Mouse (Mus musculus): Measurements from ENCODE around the gene Clec1b.

- TF ChIP-seq CTCF (IDR thresholded peaks at IDR 0.05; ENCODE audit: borderline replicate concordance, insufficient read depth, low read depth, low read length), result no peak
- no peak for TF ChIP-seq POLR2A (IDR thresholded peaks at IDR 0.05; ENCODE audit: borderline replicate concordance, insufficient read depth, low read length)
Observed at GRCm38 (mm10) chr6:129449743-129450142, 52.6 kb downstream of the Clec1b start.
